Mouse (Mus musculus): Measurements from ENCODE around the gene Tceanc2. TPM values are rescaled to one million over a fixed set of nuclear protein-coding genes. Genes with fewer than 3 reads are reported as not detected.

Gene Tceanc2
- total and polyA plus RNA-seq, 3 experiments: 1.9 to 9.4 TPM; not detected in 1

- H3K4me1 ChIP-seq (ENCODE audit: control insufficient read depth in 1 of 2, insufficient read depth in 2 of 2, low read length in 2 of 2): peaks cover 11 to 12% of the 10 kb centered on the region in 2 experiments
- no peaks in the 10 kb centered on the region for H3K27me3 ChIP-seq (ENCODE audit: control insufficient read depth in 1 of 2, insufficient read depth in 2 of 2, low read length in 2 of 2)
- no peaks in the 10 kb centered on the region for H3K9me3 ChIP-seq (replicated peaks; ENCODE audit: insufficient read depth, low read length)
- H3K27ac ChIP-seq (ENCODE audit: control insufficient read depth, low read depth, low read length): no peak overlapping the region
- no peak overlapping the region for H3K4me3 ChIP-seq (ENCODE audit: control insufficient read depth in 1 of 2, insufficient read depth in 1 of 2, low read depth in 2 of 2, low read length in 2 of 2)
- TF ChIP-seq CTCF (IDR thresholded peaks at IDR 0.05 in 2 of 3, conservative IDR thresholded peaks at IDR 0.05 in 1 of 3; ENCODE audit: control insufficient read depth in 1 of 3, insufficient read depth in 1 of 3, low read depth in 2 of 3, low read length in 3 of 3, poor library complexity in 1 of 3, severe bottlenecking in 1 of 3) (no peak), USF2 (IDR thresholded peaks at IDR 0.05; ENCODE audit: borderline replicate concordance in 1 of 2, insufficient read depth in 1 of 2, low read depth in 1 of 2, low read length in 2 of 2) (no peak), GATA1 (IDR thresholded peaks at IDR 0.05; ENCODE audit: low read depth, low read length) (no peak), POLR2AphosphoS5 (IDR thresholded peaks at IDR 0.05; ENCODE audit: borderline replicate concordance, low read depth, low read length) (no peak), ZKSCAN1 (IDR thresholded peaks at IDR 0.05; ENCODE audit: low read depth, low read length) (no peak), MYC (IDR thresholded peaks at IDR 0.05; ENCODE audit: low read depth, low read length) (no peak), UBTF (IDR thresholded peaks at IDR 0.05; ENCODE audit: borderline replicate concordance, insufficient read depth, low read depth, low read length) (no peak), ZC3H11A (IDR thresholded peaks at IDR 0.05; ENCODE audit: low read depth, low read length) (no peak), MEF2A (IDR thresholded peaks at IDR 0.05; ENCODE audit: extremely low read depth, insufficient replicate concordance, low read depth, low read length, poor library complexity, severe bottlenecking) (no peak)
- H3K36me3 ChIP-seq (ENCODE audit: control insufficient read depth in 1 of 2, insufficient read depth in 2 of 2, low read length in 2 of 2): peaks cover 6 to 32% of the 10 kb centered on the region in 2 experiments
- H3K79me2 ChIP-seq (ENCODE audit: control insufficient read depth, insufficient read depth, low read length, poor library complexity): peaks cover 49% of the 10 kb centered on the region
- no peak overlapping the region for H3K9ac ChIP-seq (ENCODE audit: control insufficient read depth, low read depth, low read length, poor library complexity, severe bottlenecking)
- DNase-seq (ENCODE audit: low read depth, low spot score): no peak
These were observed 1.8 kb upstream of the Tceanc2 start for GRCm38 (mm10) chr4:107180746-107181145.

GRCm38 (mm10) chr4:107179561-107179960, 645 bp upstream of the Tceanc2 start:
- TF ChIP-seq SMC3 (IDR thresholded peaks at IDR 0.05; ENCODE audit: low read depth, low read length): no peak
- TF ChIP-seq ZNF384 (IDR thresholded peaks at IDR 0.05; ENCODE audit: low read depth, low read length): peak; percentile 97
- TF ChIP-seq ETS1 (IDR thresholded peaks at IDR 0.05; ENCODE audit: low read depth, low read length): no peak; the same call in 1 of the 2 replicates
- TF ChIP-seq ZC3H11A (IDR thresholded peaks at IDR 0.05; ENCODE audit: low read depth, low read length): no peak
- no peak for TF ChIP-seq CTCF (IDR thresholded peaks at IDR 0.05 in 2 of 3, conservative IDR thresholded peaks at IDR 0.05 in 1 of 3; ENCODE audit: control insufficient read depth in 1 of 3, insufficient read depth in 1 of 3, low read depth in 2 of 3, low read length in 3 of 3, poor library complexity in 1 of 3, severe bottlenecking in 1 of 3)
- H3K27ac ChIP-seq (ENCODE audit: control insufficient read depth, low read depth, low read length): peak overlapping the region; percentile 77
- peak overlapping the region; percentile 85 for H3K9ac ChIP-seq (ENCODE audit: control insufficient read depth, low read depth, low read length, poor library complexity, severe bottlenecking)
- no peaks in the 10 kb centered on the region for H3K9me3 ChIP-seq (replicated peaks; ENCODE audit: insufficient read depth, low read length)
- H3K27me3 ChIP-seq (ENCODE audit: control insufficient read depth in 1 of 2, insufficient read depth in 2 of 2, low read length in 2 of 2): no peaks in the 10 kb centered on the region
- no peak for DNase-seq (ENCODE audit: low read depth, low spot score)
- H3K4me1 ChIP-seq (ENCODE audit: control insufficient read depth in 1 of 2, insufficient read depth in 2 of 2, low read length in 2 of 2): peaks cover 11 to 12% of the 10 kb centered on the region in 2 experiments
- H3K79me2 ChIP-seq (ENCODE audit: control insufficient read depth, insufficient read depth, low read length, poor library complexity): peaks cover 48% of the 10 kb centered on the region
- peaks cover 0 to 32% of the 10 kb centered on the region in 2 experiments for H3K36me3 ChIP-seq (ENCODE audit: control insufficient read depth in 1 of 2, insufficient read depth in 2 of 2, low read length in 2 of 2)
- H3K4me3 ChIP-seq (ENCODE audit: control insufficient read depth in 1 of 2, insufficient read depth in 1 of 2, low read depth in 2 of 2, low read length in 2 of 2): peak overlapping the region; percentile 73 to 91

Measured in MEL (cell line).